9 mouse cellular contexts compared by ENCODE assay signal in genomic region chrX:21424797-21425196, GRCm38 (mm10). TPM values are rescaled to one million over a fixed set of nuclear protein-coding genes. Genes with fewer than 3 reads are reported as not detected.
DNase-seq lines count a peak whose midpoint lies in the region; ATAC-seq and TF ChIP-seq lines count a peak whose summit lies in the region.
"Had no signal": no experiment of that assay in that cellular context is flagged by ENCODE, and none has a peak within 500 bp of the region (broad histone marks: within the 10 kb centered on the region; RNA-seq: fewer than 3 reads in every experiment).

No protein-coding gene starts in this region.

- H3K4me2 ChIP-seq in kidney, embryonic 15.5 days: no peak overlapping the region

- DNase-seq in CD4-positive, CD25-positive, alpha-beta regulatory T cell, adult 2 months (ENCODE audit: low read depth, low spot score): peak; percentile 0
- peak; percentile 5 for DNase-seq in kidney, adult 18-20 months
- DNase-seq in thymus, adult 2 months: peak; percentile 0
- DNase-seq in thymus, postnatal 25 days: no peak
- DNase-seq in retina, embryonic 14.5 days (ENCODE audit: low spot score): peak; percentile 10
- no peak for DNase-seq in natural killer cell, adult 2 months (ENCODE audit: low spot score in 2 of 2)

- H3K4me1 ChIP-seq in kidney, embryonic 15.5 days: no peaks in the 10 kb centered on the region
- no peaks in the 10 kb centered on the region for H3K4me1 ChIP-seq in thymus, adult 2 months (replicated peaks; ENCODE audit: control insufficient read depth, insufficient read depth, low read length)

- WGBS in kidney, embryonic 15.5 days: 62% methylated on average over 4 of the region's 4 CpGs
- WGBS in thymus, adult 2 months: 68% methylated on average over 4 of the region's 4 CpGs

- H3K36me3 ChIP-seq in kidney, embryonic 15.5 days: no peaks in the 10 kb centered on the region
- H3K36me3 ChIP-seq in thymus, adult 2 months (ENCODE audit: control insufficient read depth, insufficient read depth, low read length): no peaks in the 10 kb centered on the region

- TF ChIP-seq CTCF in thymus, adult 2 months (IDR thresholded peaks at IDR 0.05; ENCODE audit: borderline replicate concordance, control insufficient read depth, extremely low read depth, insufficient read depth, low read length, poor library complexity): no peak

- H3K4me3 ChIP-seq in kidney, embryonic 15.5 days (replicated peaks): no peak overlapping the region
- no peak overlapping the region for H3K4me3 ChIP-seq in thymus, adult 2 months (ENCODE audit: control insufficient read depth, insufficient read depth, low read length)

- no peaks in the 10 kb centered on the region for H3K9me3 ChIP-seq in kidney, embryonic 15.5 days (replicated peaks)

- TF ChIP-seq POLR2A in thymus, adult 2 months (IDR thresholded peaks at IDR 0.05; ENCODE audit: control insufficient read depth, extremely low read depth, insufficient read depth, low read length, poor library complexity): no peak

- no peak overlapping the region for H3K27ac ChIP-seq in kidney, embryonic 15.5 days
- H3K27ac ChIP-seq in thymus, adult 2 months (ENCODE audit: control insufficient read depth, insufficient read depth, low read length): no peak overlapping the region

- no peak for ATAC-seq in CD4-positive, CD25-positive, alpha-beta regulatory T cell, adult 4 months
- no peak for ATAC-seq in kidney, embryonic 15.5 days (replicated peaks; ENCODE audit: low FRiP score)
- ATAC-seq: hindbrain, embryonic 16.5 days had no signal

- H3K9ac ChIP-seq in kidney, embryonic 15.5 days: no peak overlapping the region

- no peaks in the 10 kb centered on the region for H3K27me3 ChIP-seq in kidney, embryonic 15.5 days
- H3K27me3 ChIP-seq in thymus, adult 2 months (ENCODE audit: control insufficient read depth, insufficient read depth, low read length): no peaks in the 10 kb centered on the region

RNA-seq across cellular contexts. Expression of gene Agtr2, which starts 59.5 kb away (rescaled TPM):
- not detected for polyA plus RNA-seq in CD4-positive, CD25-positive, alpha-beta regulatory T cell, adult 4 months (2017; shearing (Covaris generic))
- polyA plus RNA-seq in kidney, embryonic 15.5 days (2015; fragmentation: Nextera tagmentation; extraction: Ambion mirVana): 59.1 and 71.9 TPM in 2 replicates
- 0.04 TPM in 1 of 2 replicates, not detected in the other for polyA plus RNA-seq in thymus, adult 2 months (2012; rRNA removed)

Comparison
In these comparisons a context has a peak if more than half of its experiments do, and no peak if none do; other contexts are left out.
1. DNase-seq: peak in CD4-positive, CD25-positive, alpha-beta regulatory T cell, adult 2 months (single experiment), kidney, adult 18-20 months (single experiment), thymus, adult 2 months (single experiment) and retina, embryonic 14.5 days (single experiment); none in thymus, postnatal 25 days (single experiment) and natural killer cell, adult 2 months (0 of 2).
2. RNA of gene Agtr2, which starts 59.5 kb away (polyA plus RNA-seq): 59.1 to 71.9 TPM in kidney, embryonic 15.5 days; 0.04 TPM in thymus, adult 2 months and not detected in CD4-positive, CD25-positive, alpha-beta regulatory T cell, adult 4 months; every median in the first group is over 10 times any median in the second.